Mouse (Mus musculus) heart, embryonic 15.5 days (tissue): ENCODE results near the gene Saa4. TPM values are rescaled to one million over a fixed set of nuclear protein-coding genes. Genes with fewer than 3 reads are reported as not detected.
"Not testable (repeated sequence)": the region's sequence is repeated elsewhere in the genome, so short reads cannot be mapped to it uniquely, and the experiment has no call there.

Experiments used
- ATAC-seq: fragments of 200-750 bp; cut with Nextera tagmentation; replicated peaks from 2 replicates; pipeline ENCODE4 v1.8.0; 2017; ENCODE audit warnings: low read depth, moderate TSS enrichment; ENCODE audit not compliant: insufficient number of reproducible peaks, insufficient read depth, low FRiP score
- H3K27ac ChIP-seq: fragments of 300-500 bp; sonication (generic); 2 replicates; pipeline ENCODE4 v1.5.1; 2015; ENCODE audit warnings: mild to moderate bottlenecking, inconsistent platforms
- H3K27me3 ChIP-seq: fragments of 300-500 bp; sonication (generic); 2 replicates; pipeline ENCODE4 v1.6.1; 2015; ENCODE audit warnings: inconsistent platforms
- H3K36me3 ChIP-seq: fragments of 300-500 bp; sonication (generic); 2 replicates; pipeline ENCODE4 v1.6.1; 2015; ENCODE audit warnings: mild to moderate bottlenecking, inconsistent platforms
- H3K4me1 ChIP-seq: fragments of 300-500 bp; sonication (generic); replicated peaks from 2 replicates; pipeline ENCODE4 v1.6.1; 2015; ENCODE audit warnings: inconsistent platforms
- H3K4me2 ChIP-seq: fragments of 300-500 bp; sonication (generic); 2 replicates; pipeline ENCODE4 v1.6.1; 2015; ENCODE audit warnings: inconsistent platforms, mild to moderate bottlenecking, moderate library complexity
- H3K4me3 ChIP-seq: fragments of 300-500 bp; sonication (generic); 2 replicates; pipeline ENCODE4 v1.5.1; 2015; ENCODE audit warnings: mild to moderate bottlenecking, inconsistent platforms
- H3K9ac ChIP-seq: fragments of 300-500 bp; sonication (generic); 2 replicates; pipeline ENCODE4 v1.6.1; 2015; ENCODE audit warnings: mild to moderate bottlenecking, inconsistent platforms
- H3K9me3 ChIP-seq: fragments of 300-500 bp; sonication (generic); replicated peaks from 2 replicates; pipeline ENCODE4 v1.6.1; 2016; ENCODE audit warnings: inconsistent platforms
- WGBS: fragments of 180-500 bp; shearing (Covaris S2); methylation state at CpG from one replicate; pipeline ENCODE4 v1.1.7; 2015; ENCODE audit warnings: mixed read lengths; 5-methylcytosine and 5-hydroxymethylcytosine counted together
- polyA plus RNA-seq: library from polyadenylated mRNA; unstranded; fragments of >200 nt; fragmentation: Nextera tagmentation; extraction: Ambion mirVana; gene quantifications from 2 replicates; pipeline ENCODE4 v1.2.1, GENCODE M21; 2015

Saa4 gene
- polyA plus RNA-seq, 1 experiment from 2014 or later = not detected

GRCm38 (mm10) chr7:46715600-46715999, 16.8 kb downstream of the Saa4 start, which contains the start of gene Saa3:
Gene Saa3 (minus strand): TSS chr7:46715700.
- no peak for ATAC-seq
- Histone ChIP-seq H3K27ac (no peak within 1 kb of the TSS), H3K9ac (no peak within 1 kb of the TSS), H3K4me3 (no peak within 1 kb of the TSS), H3K36me3 (no peaks in the 10 kb centered on the region), H3K4me2 (no peak within 1 kb of the TSS), H3K27me3 (peaks cover 8% of the 10 kb centered on the region; the same call in 1 of the 2 replicates), H3K4me1 (no peaks in the 10 kb centered on the region), H3K9me3 (no peaks in the 10 kb centered on the region)
- WGBS = 85% methylated on average over 5 of the region's 5 CpGs

DNA sequence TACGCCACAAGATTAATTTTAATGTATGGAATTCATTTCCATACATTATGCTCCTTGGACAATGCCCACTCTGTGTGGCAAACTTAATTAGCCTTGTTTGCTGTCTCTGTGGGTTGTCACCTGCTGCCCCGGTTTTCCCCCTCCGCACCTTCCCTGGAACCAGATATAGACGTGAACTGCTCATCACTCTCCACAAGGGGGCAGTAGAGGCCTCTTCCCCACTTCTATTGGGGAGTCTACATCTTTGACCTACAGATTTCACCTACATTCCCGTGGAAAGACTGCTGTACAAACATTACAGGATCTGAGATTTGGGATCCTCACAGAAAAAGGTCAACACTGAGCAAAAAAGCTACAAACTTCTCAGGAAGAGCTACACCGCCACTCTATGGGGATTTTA, 17.9 kb downstream of the Saa4 start:
- no peak for ATAC-seq
- Histone ChIP-seq H3K4me2 (no peak overlapping the region), H3K4me1 (peaks cover 3% of the 10 kb centered on the region; the same call in 1 of the 2 replicates), H3K27ac (no peak overlapping the region), H3K36me3 (no peaks in the 10 kb centered on the region), H3K9me3 (no peaks in the 10 kb centered on the region), H3K9ac (no peak overlapping the region), H3K27me3 (peaks cover 8% of the 10 kb centered on the region; the same call in 1 of the 2 replicates), H3K4me3 (no peak overlapping the region)
- WGBS = 24% methylated on average over 6 of the region's 6 CpGs

- H3K36me3 ChIP-seq = peaks cover 4% of the 10 kb centered on the region; the same call in 1 of the 2 replicates
- no peak overlapping the region for H3K9ac ChIP-seq
- H3K4me1 ChIP-seq = peaks cover 6% of the 10 kb centered on the region; the same call in 1 of the 2 replicates
- no peaks in the 10 kb centered on the region for H3K9me3 ChIP-seq
- 0 out of 2 replicates have a peak, but pooled peaks cover 3% of the 10 kb centered on the region for H3K27me3 ChIP-seq
- no peak overlapping the region for H3K4me2 ChIP-seq
- H3K4me3 ChIP-seq = no peak overlapping the region
- WGBS = 56% methylated on average over 6 of the region's 6 CpGs
- no peak for ATAC-seq
- no peak overlapping the region for H3K27ac ChIP-seq
These were observed 20.2 kb downstream of the Saa4 start for GRCm38 (mm10) chr7:46712250-46712649.

DNA sequence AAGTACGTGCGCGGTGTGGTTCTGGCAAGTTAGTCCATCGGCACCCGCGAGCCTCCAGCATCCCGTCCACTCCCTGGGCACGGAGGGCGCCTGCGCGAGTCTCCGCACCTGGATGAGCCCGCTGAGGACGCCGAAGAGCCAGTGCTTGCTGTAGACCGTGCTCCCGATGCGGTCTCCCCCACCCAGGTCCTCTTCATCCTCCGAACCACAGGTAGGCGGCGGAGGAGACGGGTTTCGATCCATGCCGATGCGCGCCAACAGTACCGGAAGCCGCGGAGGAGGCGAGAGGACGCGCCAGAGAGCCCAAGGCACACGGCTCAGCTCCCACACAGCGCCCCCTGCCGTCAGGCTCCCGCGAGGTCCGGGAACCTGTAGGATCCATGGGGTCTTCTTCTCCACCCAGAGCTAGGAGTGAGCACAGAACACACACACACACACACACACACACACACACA, 22.0 kb downstream of the Saa4 start, which contains the start of gene Saal1:
Saal1 (minus strand) TSS at position 291 of the 455 bp plus-strand sequence.
- WGBS = 0% methylated on average over 38 of the region's 38 CpGs

GRCm38 (mm10) chr7:46700521-46701025, 31.8 kb downstream of the Saa4 start:
- Histone ChIP-seq H3K4me2 (no peak overlapping the region), H3K27ac (no peak overlapping the region), H3K4me1 (no peaks in the 10 kb centered on the region), H3K9ac (no peak overlapping the region), H3K4me3 (no peak overlapping the region), H3K9me3 (no peaks in the 10 kb centered on the region), H3K36me3 (peaks cover 88% of the 10 kb centered on the region), H3K27me3 (no peaks in the 10 kb centered on the region)
- WGBS = 90% methylated on average over 6 of the region's 6 CpGs
- ATAC-seq = no peak

More for the DNA sequence above, 22.0 kb downstream of the Saa4 start, which contains the start of gene Saal1:
- ATAC-seq = peak; percentile 84
- Histone ChIP-seq H3K4me2 (peak within 1 kb of the TSS; percentile 64), H3K36me3 (peaks cover 17% of the 10 kb centered on the region; the same call in 1 of the 2 replicates), H3K27ac (peak within 1 kb of the TSS; percentile 50; the same call in 1 of the 2 replicates), H3K27me3 (0 out of 2 replicates have a peak, but pooled peaks cover 3% of the 10 kb centered on the region), H3K9ac (peak within 1 kb of the TSS; percentile 79), H3K4me1 (peaks cover 6% of the 10 kb centered on the region; the same call in 1 of the 2 replicates), H3K4me3 (peak within 1 kb of the TSS; percentile 73), H3K9me3 (no peaks in the 10 kb centered on the region)

GRCm38 (mm10) chr7:46696754-46697153, 35.6 kb downstream of the Saa4 start:
- peaks cover 66% of the 10 kb centered on the region for H3K36me3 ChIP-seq
- H3K27me3 ChIP-seq = no peaks in the 10 kb centered on the region
- no peak overlapping the region for H3K9ac ChIP-seq
- H3K4me3 ChIP-seq = no peak overlapping the region
- H3K4me2 ChIP-seq = no peak overlapping the region
- H3K4me1 ChIP-seq = no peaks in the 10 kb centered on the region
- no peaks in the 10 kb centered on the region for H3K9me3 ChIP-seq
- ATAC-seq = no peak
- WGBS = 44% methylated on average over 1 of the region's 1 CpGs
- no peak overlapping the region for H3K27ac ChIP-seq

- no peak overlapping the region for H3K4me2 ChIP-seq
- 85% methylated on average over 5 of the region's 5 CpGs for WGBS
- no peaks in the 10 kb centered on the region for H3K4me1 ChIP-seq
- H3K27me3 ChIP-seq = no peaks in the 10 kb centered on the region
- no peak overlapping the region for H3K9ac ChIP-seq
- no peak overlapping the region for H3K4me3 ChIP-seq
- H3K9me3 ChIP-seq = no peaks in the 10 kb centered on the region
- peaks cover 23% of the 10 kb centered on the region for H3K36me3 ChIP-seq
- no peak overlapping the region for H3K27ac ChIP-seq
- no peak for ATAC-seq
These were observed 45.6 kb downstream of the Saa4 start for GRCm38 (mm10) chr7:46686827-46687226.

DNA sequence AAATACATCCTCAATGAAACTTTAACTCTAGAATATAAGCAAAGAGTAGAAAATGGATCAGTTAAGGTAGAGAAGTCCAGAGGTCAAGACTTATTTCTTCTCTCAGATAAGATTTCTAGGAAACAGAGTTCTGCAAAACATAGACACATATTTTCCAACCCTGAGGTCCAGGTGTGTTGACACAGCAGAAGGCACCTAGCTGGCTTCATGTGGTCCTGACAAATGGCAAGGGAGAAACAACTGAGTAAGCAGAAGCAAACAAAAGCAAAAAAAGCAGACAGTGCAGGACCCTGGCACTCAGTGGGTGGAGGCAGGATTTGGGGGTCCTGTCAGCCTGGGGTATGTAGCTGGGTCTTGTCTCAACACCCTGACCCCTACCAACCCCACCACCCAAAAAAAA, 51.7 kb downstream of the Saa4 start:
- no peak for ATAC-seq
- Histone ChIP-seq H3K4me1 (no peaks in the 10 kb centered on the region), H3K4me3 (no peak overlapping the region), H3K27me3 (0 out of 2 replicates have a peak, but pooled peaks cover 2% of the 10 kb centered on the region), H3K4me2 (no peak overlapping the region), H3K9me3 (no peaks in the 10 kb centered on the region), H3K36me3 (no peaks in the 10 kb centered on the region), H3K9ac (no peak overlapping the region), H3K27ac (no peak overlapping the region)

DNA sequence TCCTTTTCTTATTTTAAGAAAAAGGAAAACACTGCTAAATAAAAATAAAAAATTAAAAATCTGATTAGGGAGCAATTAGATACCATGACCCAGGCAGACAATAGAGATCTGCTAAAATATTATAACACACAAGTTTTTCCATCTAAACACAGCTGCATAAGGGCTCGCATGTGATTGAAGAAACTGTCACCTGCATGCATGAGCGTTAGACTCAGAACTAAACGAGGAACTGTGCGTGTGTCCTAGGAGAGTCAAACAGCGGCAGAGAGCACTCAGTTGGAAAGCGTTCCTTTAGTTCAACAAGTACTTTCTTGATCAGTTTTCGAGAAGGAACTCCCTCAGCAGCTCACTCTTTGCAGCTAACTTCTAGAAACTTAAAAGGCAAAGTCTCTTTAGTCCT, 53.4 kb downstream of the Saa4 start:
- 76% methylated on average over 7 of the region's 7 CpGs for WGBS
- not testable (repeated sequence) for H3K9ac ChIP-seq, H3K4me2 ChIP-seq, ATAC-seq, H3K27ac ChIP-seq, H3K36me3 ChIP-seq, H3K4me1 ChIP-seq, H3K4me3 ChIP-seq, H3K27me3 ChIP-seq, H3K9me3 ChIP-seq

DNA sequence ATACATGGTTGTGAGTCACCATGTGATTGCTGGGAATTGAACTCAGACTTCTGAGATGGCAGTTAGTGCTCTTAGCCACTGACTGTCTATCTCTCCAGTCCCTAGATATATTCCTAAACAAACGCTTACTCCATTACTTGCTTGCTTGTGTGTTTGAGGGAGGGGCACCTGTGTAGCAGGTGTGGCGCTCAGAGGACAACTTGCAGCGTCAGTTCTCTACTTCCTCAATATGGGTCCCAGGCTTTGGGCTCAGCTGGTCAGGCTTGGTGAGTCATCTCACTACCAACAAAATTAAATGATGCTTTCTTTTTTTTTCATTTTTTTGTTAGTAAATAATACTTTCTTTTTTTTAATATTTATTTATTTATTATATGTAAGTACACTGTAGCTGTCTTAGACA, 54.0 kb downstream of the Saa4 start:
- Histone ChIP-seq H3K27me3 (0 out of 2 replicates have a peak, but pooled peaks cover 6% of the 10 kb centered on the region), H3K9me3 (no peaks in the 10 kb centered on the region), H3K4me2 (no peak overlapping the region), H3K27ac (no peak overlapping the region), H3K36me3 (no peaks in the 10 kb centered on the region), H3K9ac (no peak overlapping the region), H3K4me3 (no peak overlapping the region), H3K4me1 (no peaks in the 10 kb centered on the region)
- 77% methylated on average over 3 of the region's 3 CpGs for WGBS
- no peak for ATAC-seq
